Mouse (Mus musculus) lung, adult 18-20 months (tissue): ENCODE data around the gene Cactin.

Experiments
- DNase-seq, 2 experiments: peaks; one replicate each; pipeline ENCODE4 v3.0.0; 2022; ENCODE audit warnings: mixed read lengths in 2 of 2

The Cactin gene

DNA sequence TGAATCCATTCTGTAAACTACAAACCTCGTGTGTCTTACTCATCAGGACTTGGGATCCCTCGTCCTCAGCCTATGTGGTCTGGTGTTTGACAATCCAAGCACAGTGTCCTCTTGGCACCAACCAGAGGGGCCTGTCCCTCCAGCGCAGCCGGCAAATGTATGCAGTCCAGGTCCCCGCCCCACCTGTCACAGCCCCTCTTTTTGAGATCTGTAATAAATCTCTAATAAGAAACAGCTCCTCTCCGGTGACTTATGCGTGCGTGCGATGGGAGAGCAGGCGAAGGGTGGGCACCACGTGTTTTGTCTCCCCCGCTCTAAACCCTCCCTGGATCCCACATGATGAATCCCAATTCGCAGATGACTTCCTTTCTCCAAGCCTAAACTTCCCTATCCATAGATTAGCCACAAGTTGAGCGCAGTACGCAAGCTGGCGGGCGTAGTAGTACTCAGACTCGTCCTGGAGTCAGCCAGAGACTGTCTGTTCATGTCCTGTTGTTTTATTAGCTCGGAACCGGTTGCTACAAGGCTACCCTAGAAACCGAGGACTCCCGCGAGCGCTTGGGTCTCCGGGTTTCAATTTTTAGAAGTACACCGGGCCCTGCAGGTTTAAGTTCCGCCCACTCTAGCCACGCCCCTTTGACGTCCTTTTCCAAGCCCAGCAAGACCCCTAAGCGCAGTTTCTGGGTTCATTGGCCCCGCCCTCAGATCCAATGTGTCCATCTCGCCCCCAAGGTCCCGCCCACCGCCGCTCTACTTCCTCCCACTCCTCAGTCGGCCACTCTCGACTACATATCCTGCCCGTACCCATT lies 958 bp upstream of the Cactin start:
- DNase-seq: no peak

DNA sequence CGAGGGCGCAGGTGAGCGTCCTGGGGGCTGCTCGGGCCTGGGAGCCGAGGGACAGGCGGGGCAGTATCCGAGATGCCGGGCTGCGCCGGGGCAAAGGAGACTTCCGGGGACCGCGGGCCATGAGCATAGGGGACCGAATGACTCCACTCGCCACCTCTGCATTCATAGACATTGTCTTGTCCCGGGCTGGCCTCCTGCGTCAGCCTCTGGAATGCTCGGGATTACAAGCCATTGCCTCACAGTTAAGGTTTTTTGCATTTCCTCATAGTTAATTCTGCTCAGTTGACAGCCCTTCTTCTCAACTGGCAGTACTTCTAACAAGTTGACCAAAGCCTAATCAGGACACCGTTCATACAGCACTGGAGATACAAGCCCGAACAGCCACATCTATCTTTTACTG lies 533 bp downstream of the Cactin start:
- DNase-seq: no peak

GRCm38 (mm10) chr10:81322444-81322843 lies 1.5 kb downstream of the Cactin start:
- DNase-seq: no peak

DNA sequence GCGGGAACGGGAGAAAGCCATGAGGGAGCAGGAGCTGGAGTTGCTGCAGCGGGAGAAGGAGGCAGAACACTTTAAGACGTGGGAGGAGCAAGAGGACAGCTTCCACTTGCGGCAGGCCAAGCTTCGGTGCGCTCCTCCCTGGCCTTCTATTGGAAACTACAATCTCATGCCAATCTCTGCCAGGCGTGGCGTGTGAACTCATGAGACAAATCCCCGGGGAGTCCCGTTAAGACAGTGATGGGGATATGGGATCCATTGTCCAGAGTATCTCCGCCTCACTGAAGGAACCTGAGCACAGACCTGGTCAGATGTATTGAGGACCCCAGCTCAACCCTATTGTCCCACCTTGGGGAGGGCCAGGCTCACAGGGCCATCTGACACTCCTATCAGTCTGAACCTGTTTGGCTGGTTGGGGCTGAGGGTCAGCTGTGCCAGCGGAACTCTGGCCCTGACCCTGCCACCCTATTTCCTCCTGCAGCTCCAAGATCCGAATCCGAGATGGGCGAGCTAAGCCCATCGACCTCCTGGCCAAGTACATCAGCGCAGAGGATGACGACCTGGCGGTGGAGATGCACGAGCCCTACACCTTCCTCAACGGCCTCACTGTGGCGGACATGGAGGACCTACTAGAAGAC lies 2.4 kb downstream of the Cactin start:
- DNase-seq: no peak

GRCm38 (mm10) chr10:81323791-81324530 lies 3.1 kb downstream of the Cactin start:
- DNase-seq: no peak

DNA sequence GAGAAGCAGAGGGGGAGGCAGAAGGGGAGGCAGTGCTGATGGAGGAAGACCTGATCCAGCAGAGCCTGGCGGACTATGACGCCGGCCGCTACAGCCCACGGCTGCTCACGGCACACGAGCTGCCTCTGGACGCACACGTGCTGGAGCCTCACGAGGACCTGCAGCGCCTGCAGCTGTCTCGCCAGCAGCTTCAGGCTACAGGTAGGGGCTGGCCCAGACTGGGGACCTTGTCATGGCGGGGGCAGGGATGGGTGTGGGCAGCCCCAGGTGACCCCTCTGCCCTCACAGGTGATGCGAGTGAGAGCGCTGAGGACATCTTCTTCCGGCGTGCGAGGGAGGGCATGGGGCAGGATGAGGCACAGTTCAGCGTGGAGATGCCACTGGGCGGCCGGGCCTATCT lies 4.3 kb downstream of the Cactin start:
- DNase-seq: no peak

GRCm38 (mm10) chr10:81325781-81326180 lies 4.9 kb downstream of the Cactin start:
- DNase-seq: no peak

DNA sequence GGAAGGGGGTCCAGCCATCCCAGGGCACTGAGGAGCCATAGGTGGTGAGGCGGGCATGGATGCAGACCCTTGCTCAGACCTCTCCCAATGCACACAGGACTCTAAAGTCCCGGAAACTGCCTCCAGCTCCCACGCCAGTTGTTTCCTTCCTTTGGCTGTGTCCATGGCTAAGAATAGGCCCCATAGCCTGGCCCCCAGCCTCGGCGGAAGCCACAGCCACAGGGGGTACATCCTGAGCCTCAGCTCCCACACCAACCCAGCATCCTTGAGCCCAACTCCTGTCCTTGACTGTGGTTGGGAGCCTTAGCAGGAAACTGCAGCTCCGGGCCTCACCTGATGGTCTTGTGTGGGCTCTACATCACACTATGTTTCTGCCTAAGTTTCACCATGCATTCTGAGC lies 6.0 kb downstream of the Cactin start:
- peak in 1 of 2 experiments; percentile 50 for DNase-seq

DNA sequence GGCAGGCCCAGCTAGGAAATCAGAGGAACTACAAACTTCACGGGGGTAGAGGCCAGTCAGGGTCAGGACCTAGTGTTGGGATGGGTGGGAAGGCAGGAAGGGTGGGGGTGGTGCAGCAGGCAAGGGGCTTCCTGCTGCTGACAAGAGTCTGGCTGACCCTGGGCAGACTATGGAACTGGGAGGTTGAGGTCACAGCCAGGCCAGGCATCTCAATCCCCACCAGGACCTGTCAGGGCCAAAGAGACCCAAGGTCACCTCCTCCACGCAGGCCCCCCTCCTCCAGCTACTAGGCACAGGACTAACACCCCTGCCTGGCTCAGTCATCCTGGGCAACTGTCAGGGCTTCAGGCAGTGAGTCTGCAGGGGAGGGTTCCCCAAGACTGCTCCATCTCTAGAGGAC lies 7.1 kb downstream of the Cactin start:
- DNase-seq: peak in 1 of 2 experiments; percentile 47

GRCm38 (mm10) chr10:81328386-81328785 lies 7.5 kb downstream of the Cactin start, which contains the start of gene Tbxa2r:
TSS of gene Tbxa2r (plus strand) at chr10:81328731.
- peak; percentile 67 to 75 for DNase-seq

DNA sequence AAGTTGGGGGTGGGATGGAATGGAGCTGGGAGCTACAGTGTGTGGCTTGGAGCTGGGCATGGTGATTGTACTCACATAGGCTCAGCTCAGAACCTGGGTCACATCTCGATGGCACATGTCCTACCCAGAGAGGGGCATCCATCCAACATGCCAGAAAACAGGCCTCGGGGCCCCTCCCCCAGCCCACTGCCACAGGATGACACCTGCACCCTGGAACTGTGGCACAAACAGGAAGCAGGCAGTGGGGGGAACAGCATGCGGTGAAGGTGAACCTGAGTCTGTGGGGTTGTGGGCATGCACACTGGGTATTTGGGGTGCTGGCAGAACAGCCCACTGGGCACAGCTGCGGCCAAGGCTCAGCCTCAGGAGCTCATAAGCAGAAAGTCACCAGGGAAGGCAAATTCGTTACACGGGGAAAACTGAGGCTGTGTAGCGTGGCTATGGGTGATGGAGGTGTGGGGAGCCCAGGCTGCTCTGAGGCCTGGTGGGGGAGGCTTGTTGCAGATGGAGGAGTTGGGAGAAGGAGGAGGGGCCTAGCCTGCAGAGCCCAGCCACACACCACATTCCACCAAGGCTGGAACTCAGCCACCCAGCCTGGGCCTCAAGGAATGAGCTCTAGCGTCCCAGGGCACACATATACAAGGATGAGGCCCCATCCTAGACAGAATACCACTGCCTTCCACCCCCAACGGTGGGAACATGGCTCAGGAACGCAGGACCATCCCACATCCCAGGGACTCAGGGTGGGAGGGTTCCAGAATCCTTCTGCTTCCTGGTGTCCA lies 8.5 kb downstream of the Cactin start:
- DNase-seq: no peak

- no peak for DNase-seq
Measured at GRCm38 (mm10) chr10:81330007-81330406, 9.1 kb downstream of the Cactin start.

DNA sequence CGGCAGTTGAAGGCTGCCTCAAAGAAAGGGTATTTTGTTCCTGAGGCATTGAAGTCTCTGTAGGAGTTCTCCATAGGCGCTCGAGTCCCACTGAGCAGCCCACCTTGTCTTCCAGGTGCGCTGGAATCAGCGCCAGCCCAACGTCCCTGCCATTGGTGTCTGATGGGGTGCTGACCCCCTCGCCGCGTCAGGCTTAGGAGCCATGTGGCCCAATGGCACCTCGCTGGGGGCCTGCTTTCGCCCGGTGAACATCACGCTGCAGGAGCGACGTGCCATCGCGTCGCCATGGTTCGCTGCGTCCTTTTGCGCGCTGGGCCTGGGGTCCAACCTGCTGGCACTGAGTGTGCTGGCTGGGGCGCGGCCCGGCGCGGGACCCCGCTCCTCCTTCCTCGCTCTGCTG lies 11.4 kb downstream of the Cactin start:
- DNase-seq: no peak

DNA sequence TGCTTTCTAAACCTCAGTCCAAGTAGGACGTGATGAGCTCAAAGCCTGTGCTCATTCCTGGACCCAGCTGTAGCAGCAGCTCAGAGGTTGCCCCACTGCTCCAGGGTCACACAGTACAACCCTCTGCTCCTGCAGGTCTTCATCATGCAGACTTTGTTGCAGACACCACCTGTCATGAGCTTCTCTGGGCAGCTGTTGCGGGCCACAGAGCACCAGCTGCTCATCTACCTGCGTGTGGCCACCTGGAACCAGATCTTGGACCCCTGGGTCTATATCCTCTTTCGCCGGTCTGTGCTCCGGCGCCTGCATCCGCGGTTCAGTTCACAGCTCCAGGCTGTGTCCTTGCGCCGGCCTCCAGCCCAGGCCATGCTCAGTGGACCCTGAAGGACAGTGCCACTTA lies 13.4 kb downstream of the Cactin start:
- no peak for DNase-seq

DNA sequence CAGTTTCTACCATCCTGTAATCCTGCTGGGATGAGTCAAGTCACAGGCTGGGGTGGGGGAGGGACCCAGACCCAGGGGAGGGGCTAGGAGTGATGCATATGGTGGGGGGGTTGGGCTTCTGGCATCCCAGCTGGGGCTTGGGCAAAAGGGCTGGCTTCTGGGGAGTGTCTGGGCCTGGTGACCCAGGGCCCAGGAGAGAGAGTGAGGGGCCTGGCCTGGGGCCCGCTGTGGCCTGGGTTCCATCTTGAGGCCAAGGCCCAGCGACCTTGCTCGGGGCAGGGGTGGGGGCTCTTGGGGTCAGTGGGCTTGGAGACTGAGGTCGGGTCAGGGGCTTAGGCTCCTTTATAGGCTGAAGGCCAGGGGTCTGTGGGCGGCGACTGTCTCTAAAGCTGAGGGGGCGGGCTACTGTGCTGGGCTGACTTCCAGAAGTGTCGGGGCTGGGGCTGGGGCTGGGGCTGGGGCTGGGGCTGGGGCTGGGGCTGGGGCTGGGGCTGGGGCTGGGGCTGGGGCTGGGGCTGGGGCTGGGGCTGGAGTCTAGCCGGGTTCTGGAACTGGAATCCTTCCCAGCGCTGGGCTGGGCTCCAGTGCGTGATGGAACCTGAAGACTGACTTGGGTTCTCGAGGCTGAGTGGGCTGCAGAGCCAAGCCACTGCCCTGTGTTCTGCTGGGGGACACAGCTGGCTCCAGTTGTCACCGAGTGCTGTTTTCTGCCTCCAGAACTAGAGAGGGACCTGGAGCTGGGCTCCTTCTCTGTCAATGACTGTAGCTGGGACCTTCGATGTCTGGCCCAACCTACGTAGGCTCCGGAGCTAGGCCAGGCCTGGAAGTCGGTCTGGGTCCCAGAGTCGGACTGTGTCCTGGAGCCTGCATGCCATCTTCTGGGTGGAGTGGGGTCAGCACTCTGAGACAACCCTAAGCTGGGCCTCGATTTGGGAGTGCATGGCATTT lies 14.8 kb downstream of the Cactin start:
- no peak for DNase-seq

- no peak for DNase-seq
Measured at GRCm38 (mm10) chr10:81336558-81336957, 15.7 kb downstream of the Cactin start.

- DNase-seq: no peak
Measured at GRCm38 (mm10) chr10:81340551-81341332, 19.8 kb downstream of the Cactin start.

DNA sequence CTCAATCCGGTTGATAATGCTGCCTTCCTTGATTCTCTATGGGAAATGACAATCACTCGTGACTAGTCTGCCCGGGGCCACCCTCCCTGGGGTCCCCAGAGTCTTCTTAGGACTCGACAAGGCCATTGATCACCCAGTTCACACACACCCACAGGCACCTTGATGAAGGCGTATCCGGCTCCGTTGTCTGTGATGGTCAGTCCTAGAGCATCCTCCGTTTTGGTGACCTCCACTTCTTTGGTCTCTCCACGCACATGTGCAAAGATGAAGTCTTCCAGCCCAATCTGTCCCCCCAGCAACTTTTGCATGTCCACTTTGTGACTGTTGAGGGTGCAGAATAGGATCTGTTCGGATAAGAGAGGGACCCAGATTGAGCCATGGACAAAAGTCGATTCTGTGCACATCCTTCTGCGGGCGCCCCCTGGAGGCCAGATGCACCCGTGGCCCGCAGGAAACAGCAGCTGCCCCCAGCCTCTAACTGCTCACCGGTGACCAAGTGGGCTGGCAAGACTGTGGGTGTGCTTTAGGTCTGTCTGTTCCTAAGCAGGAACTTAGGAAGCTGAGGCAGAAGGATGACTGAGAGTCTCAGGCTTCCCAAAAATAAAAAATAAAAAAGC lies 20.5 kb downstream of the Cactin start:
- DNase-seq: peak; percentile 55 to 75

GRCm38 (mm10) chr10:81342686-81343505 lies 22.0 kb downstream of the Cactin start, which contains the start of gene Gipc3:
TSS of gene Gipc3 (minus strand) at chr10:81343266.
- no peak for DNase-seq
